Mouse (Mus musculus): ENCODE measurements around the gene Foxf1.

GRCm38 (mm10) chr8:121115136-121115535, 30.9 kb downstream of the Foxf1 start:
- no peak for TF ChIP-seq CTCF (IDR thresholded peaks at IDR 0.05; ENCODE audit: low read depth)
- no peak for TF ChIP-seq EP300 (IDR thresholded peaks at IDR 0.05; ENCODE audit: low read depth)

Measured in liver, postnatal 0 days (tissue).